Comparison of ENCODE assay signal across 12 mouse cellular contexts in the genomic region with DNA sequence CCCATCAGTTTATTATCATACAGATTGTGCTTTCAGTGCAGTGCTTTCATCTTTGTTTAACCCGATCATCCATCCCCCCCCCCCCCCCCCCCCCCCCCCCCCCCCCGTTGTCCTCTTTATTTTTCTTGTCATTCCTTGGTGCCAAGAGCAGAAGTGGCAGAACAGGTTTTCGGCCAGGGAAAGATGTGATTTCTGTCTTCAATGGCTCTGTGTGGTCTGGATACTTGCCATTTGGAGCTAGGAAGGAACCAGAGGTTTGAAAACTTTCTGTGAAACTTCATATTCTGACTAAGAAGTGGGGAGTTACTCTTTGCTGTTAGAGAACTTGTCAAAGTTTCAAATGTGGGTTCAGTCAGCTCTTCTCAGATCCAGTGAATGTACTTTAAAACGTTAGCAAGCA.
"Had no signal": no experiment of that assay in that cellular context is flagged by ENCODE, and none has a peak within 500 bp of the region (broad histone marks: within the 10 kb centered on the region; RNA-seq: fewer than 3 reads in every experiment).

No protein-coding gene starts in this region.

- H3K27ac ChIP-seq: kidney, embryonic 15.5 days; limb, embryonic 13.5 days; liver, embryonic 12.5 days; midbrain, embryonic 13.5 days; neural tube, embryonic 12.5 days had no signal

- H3K36me3 ChIP-seq: kidney, embryonic 15.5 days; limb, embryonic 13.5 days; liver, embryonic 12.5 days; midbrain, embryonic 13.5 days; neural tube, embryonic 12.5 days had no signal

- H3K4me3 ChIP-seq: kidney, embryonic 15.5 days; limb, embryonic 13.5 days; liver, embryonic 12.5 days; midbrain, embryonic 13.5 days; myocyte; neural tube, embryonic 12.5 days had no signal

- H3K27me3 ChIP-seq: kidney, embryonic 15.5 days; limb, embryonic 13.5 days; liver, embryonic 12.5 days; midbrain, embryonic 13.5 days; neural tube, embryonic 12.5 days had no signal

- H3K9ac ChIP-seq: kidney, embryonic 15.5 days; limb, embryonic 13.5 days; liver, embryonic 12.5 days; midbrain, embryonic 13.5 days; neural tube, embryonic 12.5 days had no signal

- ATAC-seq: intestine, embryonic 16.5 days; liver, embryonic 12.5 days; midbrain, embryonic 13.5 days had no signal

- H3K4me1 ChIP-seq: kidney, embryonic 15.5 days; limb, embryonic 13.5 days; liver, embryonic 12.5 days; midbrain, embryonic 13.5 days; neural tube, embryonic 12.5 days had no signal

- DNase-seq: kidney, adult 2 months; kidney, postnatal 14 days; left cerebral cortex, postnatal 4 days; thymus, adult 2 months; thymus, postnatal 25 days had no signal

- H3K4me2 ChIP-seq: kidney, embryonic 15.5 days; limb, embryonic 13.5 days; liver, embryonic 12.5 days; midbrain, embryonic 13.5 days; neural tube, embryonic 12.5 days had no signal

- H3K9me3 ChIP-seq: kidney, embryonic 15.5 days; limb, embryonic 13.5 days; liver, embryonic 12.5 days; midbrain, embryonic 13.5 days had no signal
